Mouse (Mus musculus) forebrain, embryonic 14.5 days (tissue): ENCODE data around the gene Spcs2. TPM values are rescaled to one million over a fixed set of nuclear protein-coding genes. Genes with fewer than 3 reads are reported as not detected.

ENCODE experiments used
- ATAC-seq: fragments of 200-750 bp; cut with Nextera tagmentation; 2 replicates; pipeline ENCODE4 v1.8.0; 2017; ENCODE audit warnings: mild to moderate bottlenecking, moderate library complexity
- DNase-seq: peaks from one replicate; pipeline ENCODE4 v3.0.0-alpha.2; 2015; ENCODE audit warnings: low spot score
- H3K27ac ChIP-seq: fragments of 300-500 bp; sonication (generic); 2 replicates; pipeline ENCODE4 v1.5.1; 2014; ENCODE audit warnings: low read depth, mild to moderate bottlenecking, control low read depth, low read length, moderate library complexity
- H3K27me3 ChIP-seq: fragments of 300-500 bp; sonication (generic); replicated peaks from 2 replicates; pipeline ENCODE4 v1.6.1; 2014; ENCODE audit warnings: low read length, control low read depth, mixed read lengths; ENCODE audit not compliant: control insufficient read depth, insufficient read depth
- H3K36me3 ChIP-seq: fragments of 300-500 bp; sonication (generic); 2 replicates; pipeline ENCODE4 v1.6.1; 2014; ENCODE audit warnings: low read length, control low read depth; ENCODE audit not compliant: control insufficient read depth, insufficient read depth
- H3K4me1 ChIP-seq: fragments of 300-500 bp; sonication (generic); 2 replicates; pipeline ENCODE4 v1.6.1; 2014; ENCODE audit warnings: antibody characterized with exemption, low read length, control low read depth; ENCODE audit not compliant: control insufficient read depth, insufficient read depth
- H3K4me2 ChIP-seq: fragments of 300-500 bp; sonication (generic); 2 replicates; pipeline ENCODE4 v1.6.1; 2014; ENCODE audit warnings: mild to moderate bottlenecking, control low read depth, low read length
- H3K4me3 ChIP-seq: fragments of 300-500 bp; sonication (generic); 2 replicates; pipeline ENCODE4 v1.5.1; 2014; ENCODE audit warnings: low read depth, low read length, control low read depth
- H3K9ac ChIP-seq: fragments of 300-500 bp; sonication (generic); 2 replicates; pipeline ENCODE4 v1.6.1; 2014; ENCODE audit warnings: mild to moderate bottlenecking, low read length, control low read depth, moderate library complexity
- H3K9me3 ChIP-seq: fragments of 300-500 bp; sonication (generic); replicated peaks from 2 replicates; pipeline ENCODE4 v1.6.1; 2016; ENCODE audit warnings: low read length, control low read depth, mixed read lengths; ENCODE audit not compliant: control insufficient read depth
- WGBS: fragments of 180-500 bp; shearing (Covaris S2); extraction: QIAGEN DNeasy Blood & Tissue Kit; methylation state at CpG from one replicate; pipeline ENCODE4 v1.1.7; 2014; 5-methylcytosine and 5-hydroxymethylcytosine counted together
- polyA plus RNA-seq: library from polyadenylated mRNA; unstranded; fragments of >200 nt; fragmentation: Nextera tagmentation; extraction: Ambion mirVana; gene quantifications from 2 replicates; pipeline ENCODE4 v1.2.1, GENCODE M21; 2014

The Spcs2 gene
- polyA plus RNA-seq, 1 experiment from 2014 or later: 282 TPM

- ATAC-seq: no peak
- Histone ChIP-seq H3K9ac (no peak overlapping the region), H3K27me3 (no peaks in the 10 kb centered on the region), H3K36me3 (no peaks in the 10 kb centered on the region), H3K4me2 (no peak overlapping the region), H3K27ac (no peak overlapping the region), H3K4me1 (no peaks in the 10 kb centered on the region), H3K4me3 (no peak overlapping the region), H3K9me3 (no peaks in the 10 kb centered on the region)
- DNase-seq: no peak
- WGBS: 52% methylated on average over 5 of the region's 5 CpGs
Measured at GRCm38 (mm10) chr7:99875891-99876290, 12.6 kb upstream of the Spcs2 start.

- Histone ChIP-seq H3K9ac (no peak overlapping the region), H3K4me2 (no peak overlapping the region), H3K27ac (no peak overlapping the region), H3K9me3 (no peaks in the 10 kb centered on the region), H3K4me3 (no peak overlapping the region), H3K36me3 (no peaks in the 10 kb centered on the region), H3K4me1 (no peaks in the 10 kb centered on the region), H3K27me3 (no peaks in the 10 kb centered on the region)
- DNase-seq (no peak), ATAC-seq (no peak)
- 44% methylated on average over 6 of the region's 6 CpGs for WGBS
Measured at GRCm38 (mm10) chr7:99873965-99874364, 10.7 kb upstream of the Spcs2 start.

DNA sequence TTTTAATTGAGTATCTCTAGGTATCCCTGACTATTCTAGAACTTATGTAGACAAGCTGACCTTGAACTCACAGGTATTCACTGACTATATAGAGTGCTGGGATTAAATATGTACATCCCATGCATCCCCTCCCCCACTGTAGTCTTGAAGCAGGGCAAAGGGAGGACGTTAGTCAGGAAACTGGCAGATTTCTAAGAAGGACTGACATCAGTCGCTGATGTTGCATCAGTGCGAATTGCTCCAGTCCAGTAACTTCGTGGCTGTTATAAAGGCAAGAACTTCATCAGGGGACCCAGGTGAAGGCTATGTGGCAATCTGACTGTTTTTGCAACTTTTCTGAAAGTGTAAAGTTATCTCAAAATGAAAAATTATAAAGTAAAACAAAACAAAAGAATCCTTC, 6.0 kb upstream of the Spcs2 start:
- H3K36me3 ChIP-seq: no peaks in the 10 kb centered on the region
- ATAC-seq (no peak), DNase-seq (no peak)
- no peak overlapping the region for H3K27ac ChIP-seq
- H3K4me3 ChIP-seq: no peak overlapping the region
- H3K9ac ChIP-seq: no peak overlapping the region
- no peaks in the 10 kb centered on the region for H3K27me3 ChIP-seq
- no peak overlapping the region for H3K4me2 ChIP-seq
- H3K9me3 ChIP-seq: no peaks in the 10 kb centered on the region
- 75% methylated on average over 4 of the region's 4 CpGs for WGBS
- no peaks in the 10 kb centered on the region for H3K4me1 ChIP-seq

GRCm38 (mm10) chr7:99865219-99865618, 2.0 kb upstream of the Spcs2 start:
- H3K9ac ChIP-seq: no peak overlapping the region
- no peak overlapping the region for H3K4me3 ChIP-seq
- no peak overlapping the region for H3K27ac ChIP-seq
- H3K4me1 ChIP-seq: no peaks in the 10 kb centered on the region
- 42% methylated on average over 3 of the region's 3 CpGs for WGBS
- no peaks in the 10 kb centered on the region for H3K36me3 ChIP-seq
- H3K27me3 ChIP-seq: no peaks in the 10 kb centered on the region
- no peaks in the 10 kb centered on the region for H3K9me3 ChIP-seq
- H3K4me2 ChIP-seq: no peak overlapping the region
- ATAC-seq (no peak), DNase-seq (no peak)

GRCm38 (mm10) chr7:99864241-99865028, 1.2 kb upstream of the Spcs2 start:
- Histone ChIP-seq H3K9ac (no peak overlapping the region), H3K9me3 (no peaks in the 10 kb centered on the region), H3K4me2 (no peak overlapping the region), H3K27ac (no peak overlapping the region), H3K4me3 (no peak overlapping the region), H3K4me1 (no peaks in the 10 kb centered on the region), H3K36me3 (no peaks in the 10 kb centered on the region), H3K27me3 (no peaks in the 10 kb centered on the region)
- ATAC-seq (no peak), DNase-seq (no peak)
- WGBS: 36% methylated on average over 11 of the region's 11 CpGs

GRCm38 (mm10) chr7:99858813-99859585, 4.3 kb downstream of the Spcs2 start, which contains the start of gene Xrra1:
Gene Xrra1 (plus strand): TSS chr7:99859116.
- Histone ChIP-seq H3K9me3 (no peaks in the 10 kb centered on the region), H3K4me1 (peaks cover 7% of the 10 kb centered on the region), H3K9ac (peak within 1 kb of the TSS; percentile 71), H3K36me3 (peaks cover 19% of the 10 kb centered on the region; the same call in 1 of the 2 replicates), H3K4me3 (peak within 1 kb of the TSS; percentile 58), H3K27me3 (no peaks in the 10 kb centered on the region), H3K4me2 (peak within 1 kb of the TSS; percentile 63), H3K27ac (peak within 1 kb of the TSS; percentile 50; the same call in 1 of the 2 replicates)
- under 1% methylated on average over 42 of the region's 42 CpGs for WGBS
- ATAC-seq (peak; percentile 99), DNase-seq (peak; percentile 100)

DNA sequence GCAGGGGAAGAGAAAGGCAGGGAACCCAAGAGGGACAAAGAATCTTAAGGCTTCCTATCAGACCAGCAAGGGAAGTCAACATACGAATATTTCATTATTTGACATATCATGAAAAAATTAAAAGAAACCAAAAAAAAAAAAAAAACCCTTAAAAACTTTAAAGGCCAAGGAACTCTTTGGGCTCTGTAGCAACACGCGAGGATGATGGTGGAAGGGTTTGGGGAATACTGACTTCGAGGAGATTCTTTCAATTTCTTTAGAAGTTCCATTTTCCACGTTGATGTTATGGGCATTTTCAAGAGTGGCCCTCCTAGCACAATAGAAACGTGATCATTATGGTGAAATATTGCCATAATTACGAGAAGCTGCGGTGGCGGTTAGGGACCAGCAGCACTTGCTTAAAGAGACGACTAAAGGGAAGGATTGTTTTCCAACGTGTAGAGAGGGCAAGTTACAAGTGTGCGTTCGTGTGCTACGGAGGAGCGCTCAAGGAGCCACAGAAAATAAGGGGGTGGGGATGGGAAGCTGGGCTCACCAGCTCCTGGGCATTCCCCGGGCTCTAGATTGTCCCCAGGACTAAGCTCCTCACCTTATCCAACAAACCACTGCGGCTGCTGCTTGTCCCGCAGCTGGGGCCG, 5.0 kb downstream of the Spcs2 start:
- peak overlapping the region; percentile 71 for H3K9ac ChIP-seq
- H3K9me3 ChIP-seq: no peaks in the 10 kb centered on the region
- H3K4me3 ChIP-seq: peak overlapping the region; percentile 58
- no peak for DNase-seq
- peak; percentile 66 for ATAC-seq
- H3K27me3 ChIP-seq: no peaks in the 10 kb centered on the region
- H3K27ac ChIP-seq: peak overlapping the region; percentile 50; the same call in 1 of the 2 replicates
- 1% methylated on average over 19 of the region's 19 CpGs for WGBS
- peak overlapping the region; percentile 63 for H3K4me2 ChIP-seq
- peaks cover 7% of the 10 kb centered on the region for H3K4me1 ChIP-seq
- H3K36me3 ChIP-seq: peaks cover 26% of the 10 kb centered on the region

- Histone ChIP-seq H3K9ac (no peak overlapping the region), H3K9me3 (no peaks in the 10 kb centered on the region), H3K4me2 (no peak overlapping the region)
Measured at GRCm38 (mm10) chr7:99856266-99856861, 6.9 kb downstream of the Spcs2 start.

More at GRCm38 (mm10) chr7:99856266-99856861, 6.9 kb downstream of the Spcs2 start:
- H3K27ac ChIP-seq: no peak overlapping the region
- H3K4me3 ChIP-seq: no peak overlapping the region
- 96% methylated on average over 14 of the region's 14 CpGs for WGBS
- H3K27me3 ChIP-seq: no peaks in the 10 kb centered on the region
- ATAC-seq (no peak), DNase-seq (no peak)
- H3K4me1 ChIP-seq: peaks cover 7% of the 10 kb centered on the region
- H3K36me3 ChIP-seq: peaks cover 27% of the 10 kb centered on the region
